Mouse (Mus musculus): ENCODE measurements around the gene Tma16. TPM values are rescaled to one million over a fixed set of nuclear protein-coding genes. Genes with fewer than 3 reads are reported as not detected.

Tma16 gene
- polyA plus RNA-seq, 1 experiment from 2014 or later = 6.2 TPM

- ATAC-seq (ENCODE audit: low FRiP score, low TSS enrichment) = peak; percentile 80
- 6% methylated on average over 8 of the region's 8 CpGs for WGBS
Observed at GRCm38 (mm10) chr8:66495726-66496125, 9.4 kb upstream of the Tma16 start.

GRCm38 (mm10) chr8:66494496-66494895 is 8.2 kb upstream of the Tma16 start:
- ATAC-seq (ENCODE audit: low FRiP score, low TSS enrichment) = no peak

More at GRCm38 (mm10) chr8:66495726-66496125, 9.4 kb upstream of the Tma16 start:
- Histone ChIP-seq H3K4me1 (replicated peaks; ENCODE audit: control insufficient read depth, insufficient read depth) (no peaks in the 10 kb centered on the region), H3K9ac (ENCODE audit: low read length) (no peak overlapping the region), H3K27ac (replicated peaks) (no peak overlapping the region), H3K4me3 (ENCODE audit: low read depth, low read length) (no peak overlapping the region), H3K27me3 (ENCODE audit: control insufficient read depth, insufficient read depth, low read length) (no peaks in the 10 kb centered on the region), H3K9me3 (ENCODE audit: control insufficient read depth, low read length) (no peaks in the 10 kb centered on the region), H3K36me3 (ENCODE audit: control insufficient read depth, insufficient read depth, low read length) (no peaks in the 10 kb centered on the region), H3K4me2 (replicated peaks; ENCODE audit: low read depth) (no peak overlapping the region)
- DNase-seq (ENCODE audit: low spot score) = peak; percentile 79
- TF ChIP-seq CTCF (IDR thresholded peaks at IDR 0.05; ENCODE audit: low read depth) = peak; percentile 85
- TF ChIP-seq EP300 (optimal IDR thresholded peaks at IDR 0.05) = no peak

GRCm38 (mm10) chr8:66490624-66491023 is 4.3 kb upstream of the Tma16 start:
- Histone ChIP-seq H3K9ac (ENCODE audit: low read length) (no peak overlapping the region), H3K9me3 (ENCODE audit: control insufficient read depth, low read length) (no peaks in the 10 kb centered on the region), H3K27ac (replicated peaks) (no peak overlapping the region), H3K4me3 (ENCODE audit: low read depth, low read length) (no peak overlapping the region), H3K36me3 (ENCODE audit: control insufficient read depth, insufficient read depth, low read length) (no peaks in the 10 kb centered on the region), H3K4me2 (replicated peaks; ENCODE audit: low read depth) (no peak overlapping the region), H3K27me3 (ENCODE audit: control insufficient read depth, insufficient read depth, low read length) (no peaks in the 10 kb centered on the region), H3K4me1 (replicated peaks; ENCODE audit: control insufficient read depth, insufficient read depth) (no peaks in the 10 kb centered on the region)
- 76% methylated on average over 4 of the region's 4 CpGs for WGBS
- ATAC-seq (ENCODE audit: low FRiP score, low TSS enrichment) (no peak), DNase-seq (ENCODE audit: low spot score) (no peak)
- TF ChIP-seq CTCF (IDR thresholded peaks at IDR 0.05; ENCODE audit: low read depth) = no peak
- TF ChIP-seq EP300 (optimal IDR thresholded peaks at IDR 0.05) = no peak

More at GRCm38 (mm10) chr8:66494496-66494895, 8.2 kb upstream of the Tma16 start:
- H3K27me3 ChIP-seq (ENCODE audit: control insufficient read depth, insufficient read depth, low read length) = no peaks in the 10 kb centered on the region
- no peak overlapping the region for H3K4me3 ChIP-seq (ENCODE audit: low read depth, low read length)
- no peak overlapping the region for H3K9ac ChIP-seq (ENCODE audit: low read length)
- WGBS = 55% methylated on average over 2 of the region's 2 CpGs
- H3K4me2 ChIP-seq (replicated peaks; ENCODE audit: low read depth) = no peak overlapping the region
- no peak for TF ChIP-seq EP300 (optimal IDR thresholded peaks at IDR 0.05)
- TF ChIP-seq CTCF (IDR thresholded peaks at IDR 0.05; ENCODE audit: low read depth) = no peak
- no peak for DNase-seq (ENCODE audit: low spot score)
- H3K27ac ChIP-seq (replicated peaks) = no peak overlapping the region
- H3K4me1 ChIP-seq (replicated peaks; ENCODE audit: control insufficient read depth, insufficient read depth) = no peaks in the 10 kb centered on the region
- H3K9me3 ChIP-seq (ENCODE audit: control insufficient read depth, low read length) = no peaks in the 10 kb centered on the region
- no peaks in the 10 kb centered on the region for H3K36me3 ChIP-seq (ENCODE audit: control insufficient read depth, insufficient read depth, low read length)

- no peak overlapping the region for H3K4me2 ChIP-seq (replicated peaks; ENCODE audit: low read depth)
- WGBS = 46% methylated on average over 3 of the region's 3 CpGs
- H3K36me3 ChIP-seq (ENCODE audit: control insufficient read depth, insufficient read depth, low read length) = no peaks in the 10 kb centered on the region
- ATAC-seq (ENCODE audit: low FRiP score, low TSS enrichment) (no peak), DNase-seq (ENCODE audit: low spot score) (no peak)
- H3K9ac ChIP-seq (ENCODE audit: low read length) = no peak overlapping the region
- H3K9me3 ChIP-seq (ENCODE audit: control insufficient read depth, low read length) = no peaks in the 10 kb centered on the region
- no peak overlapping the region for H3K27ac ChIP-seq (replicated peaks)
- H3K4me3 ChIP-seq (ENCODE audit: low read depth, low read length) = no peak overlapping the region
- no peak for TF ChIP-seq EP300 (optimal IDR thresholded peaks at IDR 0.05)
- TF ChIP-seq CTCF (IDR thresholded peaks at IDR 0.05; ENCODE audit: low read depth) = no peak
- no peaks in the 10 kb centered on the region for H3K27me3 ChIP-seq (ENCODE audit: control insufficient read depth, insufficient read depth, low read length)
- H3K4me1 ChIP-seq (replicated peaks; ENCODE audit: control insufficient read depth, insufficient read depth) = no peaks in the 10 kb centered on the region
Observed at GRCm38 (mm10) chr8:66488556-66488955, 2.2 kb upstream of the Tma16 start.

GRCm38 (mm10) chr8:66476880-66477279 is 9.4 kb downstream of the Tma16 start:
- Histone ChIP-seq H3K9ac (ENCODE audit: low read length) (no peak overlapping the region), H3K4me2 (replicated peaks; ENCODE audit: low read depth) (no peak overlapping the region), H3K9me3 (ENCODE audit: control insufficient read depth, low read length) (no peaks in the 10 kb centered on the region), H3K4me1 (replicated peaks; ENCODE audit: control insufficient read depth, insufficient read depth) (no peaks in the 10 kb centered on the region), H3K4me3 (ENCODE audit: low read depth, low read length) (no peak overlapping the region), H3K27me3 (ENCODE audit: control insufficient read depth, insufficient read depth, low read length) (no peaks in the 10 kb centered on the region), H3K36me3 (ENCODE audit: control insufficient read depth, insufficient read depth, low read length) (peaks cover 13% of the 10 kb centered on the region), H3K27ac (replicated peaks) (no peak overlapping the region)
- ATAC-seq (ENCODE audit: low FRiP score, low TSS enrichment) (no peak), DNase-seq (ENCODE audit: low spot score) (no peak)
- 96% methylated on average over 3 of the region's 3 CpGs for WGBS
- TF ChIP-seq EP300 (optimal IDR thresholded peaks at IDR 0.05) = no peak
- TF ChIP-seq CTCF (IDR thresholded peaks at IDR 0.05; ENCODE audit: low read depth) = no peak

GRCm38 (mm10) chr8:66469821-66470220 is 16.5 kb downstream of the Tma16 start:
- Histone ChIP-seq H3K27ac (replicated peaks) (no peak overlapping the region), H3K9me3 (ENCODE audit: control insufficient read depth, low read length) (no peaks in the 10 kb centered on the region), H3K4me2 (replicated peaks; ENCODE audit: low read depth) (no peak overlapping the region), H3K36me3 (ENCODE audit: control insufficient read depth, insufficient read depth, low read length) (no peaks in the 10 kb centered on the region), H3K4me3 (ENCODE audit: low read depth, low read length) (no peak overlapping the region), H3K27me3 (ENCODE audit: control insufficient read depth, insufficient read depth, low read length) (no peaks in the 10 kb centered on the region), H3K4me1 (replicated peaks; ENCODE audit: control insufficient read depth, insufficient read depth) (no peaks in the 10 kb centered on the region), H3K9ac (ENCODE audit: low read length) (no peak overlapping the region)
- ATAC-seq (ENCODE audit: low FRiP score, low TSS enrichment) (no peak), DNase-seq (ENCODE audit: low spot score) (no peak)
- WGBS = 70% methylated on average over 3 of the region's 3 CpGs
- TF ChIP-seq CTCF (IDR thresholded peaks at IDR 0.05; ENCODE audit: low read depth) (no peak), EP300 (optimal IDR thresholded peaks at IDR 0.05) (no peak)

Measured in stomach, postnatal 0 days (tissue).